Mouse (Mus musculus) cerebellum, adult (tissue): ENCODE measurements around the gene Rinl.
A peak's percentile ranks its signal among the peaks of the same experiment; 100 is the strongest.

Experiments used
- ATAC-seq: cut with Nextera tagmentation; 2 replicates; pipeline ENCODE4 v1.9.2; 2017; ENCODE audit warnings: mild to moderate bottlenecking, moderate library complexity, mixed read lengths; ENCODE audit not compliant: insufficient number of reproducible peaks, low FRiP score, low TSS enrichment

The Rinl gene

GRCm38 (mm10) chr7:28808221-28808941 is 19.6 kb downstream of the Rinl start, which contains the start of gene Hnrnpl:
Gene Hnrnpl (plus strand): TSS chr7:28808541.
- no peak for ATAC-seq

- ATAC-seq = peak; percentile 38; the same call in 1 of the 2 replicates
These were observed 20.2 kb downstream of the Rinl start for GRCm38 (mm10) chr7:28808957-28809393.

- ATAC-seq = no peak
These were observed 20.8 kb downstream of the Rinl start for GRCm38 (mm10) chr7:28809401-28810089.

GRCm38 (mm10) chr7:28810107-28811066 is 21.6 kb downstream of the Rinl start:
- peak; percentile 85 for ATAC-seq

- ATAC-seq = no peak
These were observed 22.5 kb downstream of the Rinl start for GRCm38 (mm10) chr7:28811228-28811627.

- ATAC-seq = no peak
These were observed 23.0 kb downstream of the Rinl start for GRCm38 (mm10) chr7:28811640-28812275.

- ATAC-seq = no peak
These were observed 23.7 kb downstream of the Rinl start for GRCm38 (mm10) chr7:28812436-28812835.

GRCm38 (mm10) chr7:28812949-28813348 is 24.2 kb downstream of the Rinl start:
- ATAC-seq = no peak

GRCm38 (mm10) chr7:28814306-28815034 is 25.7 kb downstream of the Rinl start:
- ATAC-seq = no peak

- no peak for ATAC-seq
These were observed 26.5 kb downstream of the Rinl start for GRCm38 (mm10) chr7:28815230-28815629.

GRCm38 (mm10) chr7:28816201-28816600 is 27.4 kb downstream of the Rinl start:
- ATAC-seq = no peak

- ATAC-seq = no peak
These were observed 28.2 kb downstream of the Rinl start for GRCm38 (mm10) chr7:28816920-28817319.

GRCm38 (mm10) chr7:28817524-28817923 is 28.8 kb downstream of the Rinl start:
- no peak for ATAC-seq

GRCm38 (mm10) chr7:28817957-28818356 is 29.2 kb downstream of the Rinl start:
- no peak for ATAC-seq

GRCm38 (mm10) chr7:28818436-28818835 is 29.7 kb downstream of the Rinl start:
- no peak for ATAC-seq

GRCm38 (mm10) chr7:28818861-28819452 is 30.2 kb downstream of the Rinl start:
- ATAC-seq = no peak

GRCm38 (mm10) chr7:28819571-28819970 is 30.8 kb downstream of the Rinl start:
- no peak for ATAC-seq

GRCm38 (mm10) chr7:28820358-28821260 is 31.8 kb downstream of the Rinl start:
- no peak for ATAC-seq
